Mouse (Mus musculus): Measurements from ENCODE around the gene Dglucy.

GRCm38 (mm10) chr12:100795390-100796036, 16.7 kb downstream of the Dglucy start:
- TF ChIP-seq CTCF (IDR thresholded peaks at IDR 0.05; ENCODE audit: control insufficient read depth, insufficient read depth, low read length) = no peak
- TF ChIP-seq POLR2A (IDR thresholded peaks at IDR 0.05; ENCODE audit: borderline replicate concordance, control insufficient read depth, low read depth, low read length) = no peak

Measured in bone marrow, adult 2 months (tissue).